Mouse (Mus musculus): ENCODE data around the gene Zfp219. TPM values are rescaled to one million over a fixed set of nuclear protein-coding genes. Genes with fewer than 3 reads are reported as not detected.

The Zfp219 gene
- total and polyA plus RNA-seq, 2 experiments from 2014 or later, result 13.9 to 51.6 TPM

GRCm38 (mm10) chr14:52017662-52018061 lies 2.9 kb downstream of the Zfp219 start:
- no peak for DNase-seq (ENCODE audit: low spot score)
- peaks cover 36% of the 10 kb centered on the region for H3K4me1 ChIP-seq (ENCODE audit: control insufficient read depth, insufficient read depth)
- H3K9ac ChIP-seq (replicated peaks; ENCODE audit: low read depth, low read length), result no peak overlapping the region

DNA sequence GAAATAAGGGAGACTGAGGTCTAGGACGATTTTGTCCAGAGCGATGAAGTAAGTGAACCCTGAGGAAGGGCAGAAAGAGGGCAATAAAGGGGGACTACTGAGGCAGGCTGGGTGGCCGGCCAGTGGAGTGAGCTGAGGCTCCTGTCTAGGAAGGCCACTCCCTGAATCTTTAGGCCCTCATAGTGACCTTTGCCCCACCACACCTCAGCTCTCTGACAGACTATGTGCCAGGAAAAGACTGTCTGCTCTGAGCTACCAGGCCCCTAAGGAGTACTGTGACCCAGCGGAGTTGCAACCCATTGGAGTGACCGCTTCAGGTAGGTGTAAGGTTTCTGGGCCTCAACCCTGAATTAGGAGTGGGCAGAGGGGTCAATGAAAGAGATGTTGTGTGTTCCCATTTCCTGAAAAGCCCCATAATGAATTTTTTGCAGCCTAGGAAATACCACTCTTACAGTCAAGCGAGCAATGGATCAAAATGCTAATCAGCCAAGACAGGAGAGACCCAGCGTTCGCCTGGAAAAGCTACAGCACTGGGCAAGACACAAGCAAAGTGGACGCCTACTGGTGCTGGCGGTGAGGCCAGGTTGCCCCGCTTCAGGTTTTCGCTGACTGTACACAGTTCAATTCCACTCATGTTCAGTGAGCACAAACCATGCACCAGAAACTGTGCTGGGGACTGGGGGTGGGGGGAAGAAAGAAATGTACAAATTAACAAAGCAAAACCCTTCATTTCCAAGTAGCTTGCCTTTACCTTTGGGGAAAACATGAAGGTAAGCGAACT lies 3.7 kb downstream of the Zfp219 start:
- Histone ChIP-seq H3K9me3 (replicated peaks; ENCODE audit: control insufficient read depth, low read length) (no peaks in the 10 kb centered on the region), H3K27ac (ENCODE audit: low read depth) (peak overlapping the region; percentile 99; the same call in 1 of the 2 replicates), H3K9ac (replicated peaks; ENCODE audit: low read depth, low read length) (no peak overlapping the region), H3K4me1 (ENCODE audit: control insufficient read depth, insufficient read depth) (peaks cover 32% of the 10 kb centered on the region), H3K36me3 (replicated peaks; ENCODE audit: control insufficient read depth, insufficient read depth, low read length) (no peaks in the 10 kb centered on the region), H3K4me2 (ENCODE audit: low read depth, low read length) (no peak overlapping the region), H3K27me3 (ENCODE audit: control insufficient read depth, insufficient read depth, low read length) (no peaks in the 10 kb centered on the region), H3K4me3 (ENCODE audit: low read depth, low read length) (no peak overlapping the region)
- DNase-seq (ENCODE audit: low spot score) (no peak), ATAC-seq (ENCODE audit: insufficient read depth, low read depth) (no peak)
- no peak for TF ChIP-seq EP300 (IDR thresholded peaks at IDR 0.05; ENCODE audit: low read depth)
- TF ChIP-seq CTCF (IDR thresholded peaks at IDR 0.05; ENCODE audit: low read depth), result no peak
- WGBS, result 90% methylated on average over 13 of the region's 13 CpGs

More at GRCm38 (mm10) chr14:52017662-52018061, 2.9 kb downstream of the Zfp219 start:
- Histone ChIP-seq H3K9me3 (replicated peaks; ENCODE audit: control insufficient read depth, low read length) (no peaks in the 10 kb centered on the region), H3K27me3 (ENCODE audit: control insufficient read depth, insufficient read depth, low read length) (no peaks in the 10 kb centered on the region), H3K4me3 (ENCODE audit: low read depth, low read length) (no peak overlapping the region), H3K36me3 (replicated peaks; ENCODE audit: control insufficient read depth, insufficient read depth, low read length) (no peaks in the 10 kb centered on the region), H3K4me2 (ENCODE audit: low read depth, low read length) (no peak overlapping the region), H3K27ac (ENCODE audit: low read depth) (no peak overlapping the region)
- ATAC-seq (ENCODE audit: insufficient read depth, low read depth), result no peak
- TF ChIP-seq CTCF (IDR thresholded peaks at IDR 0.05; ENCODE audit: low read depth) (no peak), EP300 (IDR thresholded peaks at IDR 0.05; ENCODE audit: low read depth) (no peak)
- WGBS, result 82% methylated on average over 4 of the region's 4 CpGs

GRCm38 (mm10) chr14:52015445-52016100 lies 5.0 kb downstream of the Zfp219 start, which contains the start of gene Tmem253:
TSS of gene Tmem253 (plus strand) at chr14:52015658.
- peaks cover 31% of the 10 kb centered on the region for H3K4me1 ChIP-seq (ENCODE audit: control insufficient read depth, insufficient read depth)
- DNase-seq (ENCODE audit: low spot score) (peak; percentile 43), ATAC-seq (ENCODE audit: insufficient read depth, low read depth) (no peak)
- peak within 1 kb of the TSS; percentile 99 for H3K27ac ChIP-seq (ENCODE audit: low read depth)
- no peaks in the 10 kb centered on the region for H3K27me3 ChIP-seq (ENCODE audit: control insufficient read depth, insufficient read depth, low read length)
- H3K4me2 ChIP-seq (ENCODE audit: low read depth, low read length), result peak within 1 kb of the TSS; percentile 87
- H3K9me3 ChIP-seq (replicated peaks; ENCODE audit: control insufficient read depth, low read length), result no peaks in the 10 kb centered on the region
- peak within 1 kb of the TSS; percentile 86 for H3K4me3 ChIP-seq (ENCODE audit: low read depth, low read length)
- peak within 1 kb of the TSS; percentile 97 for H3K9ac ChIP-seq (replicated peaks; ENCODE audit: low read depth, low read length)
- H3K36me3 ChIP-seq (replicated peaks; ENCODE audit: control insufficient read depth, insufficient read depth, low read length), result no peaks in the 10 kb centered on the region
- 19% methylated on average over 6 of the region's 6 CpGs for WGBS
- TF ChIP-seq EP300 (IDR thresholded peaks at IDR 0.05; ENCODE audit: low read depth) (no peak), CTCF (IDR thresholded peaks at IDR 0.05; ENCODE audit: low read depth) (no peak)

GRCm38 (mm10) chr14:52014761-52015311 lies 5.7 kb downstream of the Zfp219 start:
- H3K4me3 ChIP-seq (ENCODE audit: low read depth, low read length), result peak overlapping the region; percentile 86
- ATAC-seq (ENCODE audit: insufficient read depth, low read depth) (peak; percentile 59), DNase-seq (ENCODE audit: low spot score) (peak; percentile 89)
- no peaks in the 10 kb centered on the region for H3K27me3 ChIP-seq (ENCODE audit: control insufficient read depth, insufficient read depth, low read length)
- H3K4me2 ChIP-seq (ENCODE audit: low read depth, low read length), result peak overlapping the region; percentile 87
- H3K4me1 ChIP-seq (ENCODE audit: control insufficient read depth, insufficient read depth), result peaks cover 36% of the 10 kb centered on the region
- H3K9ac ChIP-seq (replicated peaks; ENCODE audit: low read depth, low read length), result peak overlapping the region; percentile 97
- no peaks in the 10 kb centered on the region for H3K9me3 ChIP-seq (replicated peaks; ENCODE audit: control insufficient read depth, low read length)
- H3K36me3 ChIP-seq (replicated peaks; ENCODE audit: control insufficient read depth, insufficient read depth, low read length), result no peaks in the 10 kb centered on the region
- TF ChIP-seq CTCF (IDR thresholded peaks at IDR 0.05; ENCODE audit: low read depth) (no peak), EP300 (IDR thresholded peaks at IDR 0.05; ENCODE audit: low read depth) (no peak)
- under 1% methylated on average over 20 of the region's 28 CpGs for WGBS
- H3K27ac ChIP-seq (ENCODE audit: low read depth), result peak overlapping the region; percentile 99

- Histone ChIP-seq H3K27ac (ENCODE audit: low read depth) (peak overlapping the region; percentile 99), H3K36me3 (replicated peaks; ENCODE audit: control insufficient read depth, insufficient read depth, low read length) (peaks cover 4% of the 10 kb centered on the region; the same call in 1 of the 2 replicates), H3K27me3 (ENCODE audit: control insufficient read depth, insufficient read depth, low read length) (no peaks in the 10 kb centered on the region), H3K9ac (replicated peaks; ENCODE audit: low read depth, low read length) (peak overlapping the region; percentile 97), H3K4me3 (ENCODE audit: low read depth, low read length) (peak overlapping the region; percentile 86), H3K4me1 (ENCODE audit: control insufficient read depth, insufficient read depth) (peaks cover 36% of the 10 kb centered on the region), H3K4me2 (ENCODE audit: low read depth, low read length) (peak overlapping the region; percentile 87), H3K9me3 (replicated peaks; ENCODE audit: control insufficient read depth, low read length) (no peaks in the 10 kb centered on the region)
- 0% methylated on average over 5 of the region's 80 CpGs for WGBS
- DNase-seq (ENCODE audit: low spot score) (no peak), ATAC-seq (ENCODE audit: insufficient read depth, low read depth) (peak; percentile 68)
- no peak for TF ChIP-seq EP300 (IDR thresholded peaks at IDR 0.05; ENCODE audit: low read depth)
- no peak for TF ChIP-seq CTCF (IDR thresholded peaks at IDR 0.05; ENCODE audit: low read depth)
Observed at GRCm38 (mm10) chr14:52014271-52014760, 6.2 kb downstream of the Zfp219 start.

Data from heart, postnatal 0 days (tissue).